Mouse (Mus musculus): ENCODE measurements around the gene Nkx1-2. TPM values are rescaled to one million over a fixed set of nuclear protein-coding genes. Genes with fewer than 3 reads are reported as not detected.

The Nkx1-2 gene
- total and polyA plus RNA-seq, 2 experiments from 2014 or later: 0.08 TPM; not detected in 1

GRCm38 (mm10) chr7:132580511-132580910, 18.9 kb downstream of the Nkx1-2 start:
- Histone ChIP-seq H3K9ac (replicated peaks; ENCODE audit: low read length) (no peak overlapping the region), H3K36me3 (ENCODE audit: insufficient read depth, low read length) (no peaks in the 10 kb centered on the region), H3K4me2 (ENCODE audit: low read depth, low read length) (no peak overlapping the region), H3K9me3 (ENCODE audit: low read length) (peaks cover 3% of the 10 kb centered on the region; the same call in 1 of the 2 replicates), H3K4me3 (ENCODE audit: low read length) (no peak overlapping the region), H3K27ac (no peak overlapping the region), H3K4me1 (ENCODE audit: insufficient read depth, low read length) (no peaks in the 10 kb centered on the region), H3K27me3 (ENCODE audit: insufficient read depth, low read length) (no peaks in the 10 kb centered on the region)
- TF ChIP-seq CTCF (IDR thresholded peaks at IDR 0.05; ENCODE audit: low read depth): no peak
- 81% methylated on average over 6 of the region's 6 CpGs for WGBS
- ATAC-seq (no peak), DNase-seq (ENCODE audit: low spot score) (no peak)

DNA sequence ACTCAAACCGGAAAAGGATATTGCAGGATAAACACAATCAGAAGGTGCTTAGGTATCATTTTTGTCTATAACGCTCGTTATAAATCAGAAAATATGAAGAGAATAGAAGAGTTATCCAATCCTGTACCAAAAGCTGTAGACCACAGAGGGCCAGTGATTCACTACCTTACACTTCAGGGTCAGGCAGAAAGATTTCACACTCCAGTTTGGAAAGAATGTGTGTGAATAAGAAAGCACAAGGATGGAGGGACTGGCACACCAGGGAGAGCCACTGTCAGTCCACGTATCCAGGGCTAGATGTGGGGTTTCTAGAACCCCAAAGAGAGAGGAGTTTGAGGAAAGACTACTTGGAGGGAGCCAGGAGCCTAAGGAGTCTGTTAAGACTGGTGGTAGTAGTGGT, 22.5 kb downstream of the Nkx1-2 start:
- Histone ChIP-seq H3K27me3 (ENCODE audit: insufficient read depth, low read length) (no peaks in the 10 kb centered on the region), H3K9me3 (ENCODE audit: low read length) (peaks cover 3% of the 10 kb centered on the region; the same call in 1 of the 2 replicates), H3K36me3 (ENCODE audit: insufficient read depth, low read length) (no peaks in the 10 kb centered on the region), H3K4me2 (ENCODE audit: low read depth, low read length) (peak overlapping the region; percentile 72; the same call in 1 of the 2 replicates), H3K9ac (replicated peaks; ENCODE audit: low read length) (no peak overlapping the region), H3K4me3 (ENCODE audit: low read length) (no peak overlapping the region; the same call in 1 of the 2 replicates), H3K4me1 (ENCODE audit: insufficient read depth, low read length) (0 out of 2 replicates have a peak, but pooled peaks cover 3% of the 10 kb centered on the region), H3K27ac (no peak overlapping the region)
- WGBS: 70% methylated on average over 4 of the region's 4 CpGs
- ATAC-seq (no peak), DNase-seq (ENCODE audit: low spot score) (no peak)
- no peak for TF ChIP-seq CTCF (IDR thresholded peaks at IDR 0.05; ENCODE audit: low read depth)

DNA sequence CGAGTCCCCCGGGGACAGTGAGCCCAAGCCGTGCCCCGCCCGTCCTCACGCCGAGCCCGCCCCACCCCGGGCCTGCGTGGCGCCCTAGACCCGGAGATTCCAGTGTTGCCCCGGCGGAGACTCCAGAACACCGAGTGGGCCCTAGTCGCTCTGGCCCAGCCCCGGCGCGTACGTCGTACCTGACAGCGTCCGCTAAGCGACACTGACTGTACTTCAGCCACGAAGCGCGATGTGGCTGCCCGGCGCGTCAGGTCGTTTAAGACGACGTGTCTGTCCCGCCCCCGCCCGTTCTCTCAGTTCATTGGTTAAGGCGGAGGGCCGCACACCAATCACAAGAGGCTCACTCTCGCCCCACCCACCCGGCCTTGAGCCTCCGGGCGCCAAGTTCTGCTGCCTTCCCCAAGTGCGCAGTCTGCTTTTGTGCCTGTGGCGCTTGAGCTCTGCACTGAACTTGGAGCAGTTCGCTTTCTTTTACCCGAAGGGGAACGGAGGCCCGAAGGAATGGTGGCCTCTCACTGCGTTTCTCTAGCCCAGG, 23.3 kb downstream of the Nkx1-2 start, which contains the start of gene Oat:
TSS of gene Oat (minus strand) at position 283 of the 535 bp plus-strand sequence.
- peak within 1 kb of the TSS; percentile 93 for H3K27ac ChIP-seq

DNA sequence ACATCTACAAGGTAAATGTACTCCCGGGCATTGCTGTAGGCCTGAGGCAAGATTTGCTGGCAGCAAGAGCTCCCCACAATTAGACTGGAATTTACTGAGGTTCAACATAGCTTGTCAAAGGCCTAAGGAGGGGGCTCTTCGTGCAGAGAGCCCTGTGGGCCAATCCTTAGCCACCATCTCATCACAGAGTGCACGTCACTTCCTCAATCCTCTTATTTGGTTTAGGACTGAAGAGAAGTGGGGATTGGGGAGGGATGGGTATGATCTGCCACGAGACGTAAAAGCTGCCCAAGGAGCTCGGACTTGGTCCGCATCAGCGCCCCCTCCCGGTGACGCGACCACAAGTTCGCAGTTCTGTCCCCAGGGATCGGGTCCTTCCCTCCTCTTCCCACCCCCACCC, 23.8 kb downstream of the Nkx1-2 start:
- WGBS: under 1% methylated on average over 13 of the region's 13 CpGs
- Histone ChIP-seq H3K36me3 (ENCODE audit: insufficient read depth, low read length) (no peaks in the 10 kb centered on the region), H3K4me2 (ENCODE audit: low read depth, low read length) (peak overlapping the region; percentile 72), H3K4me3 (ENCODE audit: low read length) (peak overlapping the region; percentile 60), H3K27ac (peak overlapping the region; percentile 93), H3K27me3 (ENCODE audit: insufficient read depth, low read length) (no peaks in the 10 kb centered on the region), H3K9ac (replicated peaks; ENCODE audit: low read length) (peak overlapping the region; percentile 61), H3K9me3 (ENCODE audit: low read length) (peaks cover 3% of the 10 kb centered on the region; the same call in 1 of the 2 replicates), H3K4me1 (ENCODE audit: insufficient read depth, low read length) (0 out of 2 replicates have a peak, but pooled peaks cover 6% of the 10 kb centered on the region)
- peak; percentile 93 for DNase-seq (ENCODE audit: low spot score)
- ATAC-seq: peak; percentile 93
- TF ChIP-seq CTCF (IDR thresholded peaks at IDR 0.05; ENCODE audit: low read depth): peak; percentile 63

More for the DNA sequence above, 23.3 kb downstream of the Nkx1-2 start, which contains the start of gene Oat:
- no peak; the same call in 1 of the 2 replicates for TF ChIP-seq CTCF (IDR thresholded peaks at IDR 0.05; ENCODE audit: low read depth)
- peak within 1 kb of the TSS; percentile 60 for H3K4me3 ChIP-seq (ENCODE audit: low read length)
- WGBS: under 1% methylated on average over 48 of the region's 49 CpGs
- H3K9ac ChIP-seq (replicated peaks; ENCODE audit: low read length): peak within 1 kb of the TSS; percentile 61
- DNase-seq (ENCODE audit: low spot score): peak; percentile 97
- no peaks in the 10 kb centered on the region for H3K36me3 ChIP-seq (ENCODE audit: insufficient read depth, low read length)
- 0 out of 2 replicates have a peak, but pooled peaks cover 5% of the 10 kb centered on the region for H3K4me1 ChIP-seq (ENCODE audit: insufficient read depth, low read length)
- peak within 1 kb of the TSS; percentile 72 for H3K4me2 ChIP-seq (ENCODE audit: low read depth, low read length)
- peaks cover 3% of the 10 kb centered on the region; the same call in 1 of the 2 replicates for H3K9me3 ChIP-seq (ENCODE audit: low read length)
- no peaks in the 10 kb centered on the region for H3K27me3 ChIP-seq (ENCODE audit: insufficient read depth, low read length)
- ATAC-seq: peak; percentile 96

- Histone ChIP-seq H3K36me3 (ENCODE audit: insufficient read depth, low read length) (no peaks in the 10 kb centered on the region), H3K4me2 (ENCODE audit: low read depth, low read length) (no peak overlapping the region), H3K4me3 (ENCODE audit: low read length) (no peak overlapping the region), H3K27me3 (ENCODE audit: insufficient read depth, low read length) (no peaks in the 10 kb centered on the region), H3K4me1 (ENCODE audit: insufficient read depth, low read length) (0 out of 2 replicates have a peak, but pooled peaks cover 6% of the 10 kb centered on the region), H3K9ac (replicated peaks; ENCODE audit: low read length) (no peak overlapping the region), H3K27ac (no peak overlapping the region), H3K9me3 (ENCODE audit: low read length) (peaks cover 3% of the 10 kb centered on the region; the same call in 1 of the 2 replicates)
- ATAC-seq (no peak), DNase-seq (ENCODE audit: low spot score) (no peak)
- 95% methylated on average over 5 of the region's 5 CpGs for WGBS
- no peak for TF ChIP-seq CTCF (IDR thresholded peaks at IDR 0.05; ENCODE audit: low read depth)
Measured at GRCm38 (mm10) chr7:132574646-132575045, 24.8 kb downstream of the Nkx1-2 start.

- peak; percentile 55 for DNase-seq (ENCODE audit: low spot score)
Measured at GRCm38 (mm10) chr7:132573205-132573604, 26.2 kb downstream of the Nkx1-2 start.

DNA sequence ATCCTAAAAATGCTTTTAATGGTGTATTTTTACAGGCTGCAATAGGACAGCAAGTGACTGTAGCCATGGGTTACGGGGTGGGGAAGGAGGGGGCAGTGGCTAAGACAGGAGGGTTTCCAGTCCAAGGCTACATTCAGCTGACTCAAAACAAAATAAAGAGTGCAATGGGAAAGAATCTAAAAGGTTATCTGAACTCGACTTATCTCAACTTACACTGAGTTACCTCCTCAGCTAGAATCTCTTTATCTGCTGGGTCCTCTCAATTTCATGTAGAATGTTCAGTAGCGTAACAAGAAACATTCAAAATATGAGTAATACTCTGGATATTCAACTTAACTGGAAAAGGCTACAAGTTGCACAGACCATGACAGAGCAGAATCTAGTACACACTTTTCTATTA, 26.7 kb downstream of the Nkx1-2 start:
- ATAC-seq (no peak), DNase-seq (ENCODE audit: low spot score) (no peak)
- Histone ChIP-seq H3K27ac (peak overlapping the region; percentile 59), H3K36me3 (ENCODE audit: insufficient read depth, low read length) (no peaks in the 10 kb centered on the region), H3K27me3 (ENCODE audit: insufficient read depth, low read length) (no peaks in the 10 kb centered on the region), H3K9ac (replicated peaks; ENCODE audit: low read length) (no peak overlapping the region), H3K4me3 (ENCODE audit: low read length) (no peak overlapping the region), H3K4me1 (ENCODE audit: insufficient read depth, low read length) (0 out of 2 replicates have a peak, but pooled peaks cover 6% of the 10 kb centered on the region), H3K4me2 (ENCODE audit: low read depth, low read length) (peak overlapping the region; percentile 29; the same call in 1 of the 2 replicates), H3K9me3 (ENCODE audit: low read length) (no peaks in the 10 kb centered on the region)
- TF ChIP-seq CTCF (IDR thresholded peaks at IDR 0.05; ENCODE audit: low read depth): no peak
- WGBS: 61% methylated on average over 3 of the region's 3 CpGs

More at GRCm38 (mm10) chr7:132573205-132573604, 26.2 kb downstream of the Nkx1-2 start:
- Histone ChIP-seq H3K9ac (replicated peaks; ENCODE audit: low read length) (no peak overlapping the region), H3K4me2 (ENCODE audit: low read depth, low read length) (0 out of 2 replicates have a peak overlapping the region, but pooled peaks have one; percentile 5), H3K27ac (peak overlapping the region; percentile 59), H3K4me1 (ENCODE audit: insufficient read depth, low read length) (0 out of 2 replicates have a peak, but pooled peaks cover 6% of the 10 kb centered on the region), H3K4me3 (ENCODE audit: low read length) (no peak overlapping the region), H3K9me3 (ENCODE audit: low read length) (no peaks in the 10 kb centered on the region), H3K27me3 (ENCODE audit: insufficient read depth, low read length) (no peaks in the 10 kb centered on the region), H3K36me3 (ENCODE audit: insufficient read depth, low read length) (no peaks in the 10 kb centered on the region)
- WGBS: 23% methylated on average over 6 of the region's 6 CpGs
- ATAC-seq: no peak
- TF ChIP-seq CTCF (IDR thresholded peaks at IDR 0.05; ENCODE audit: low read depth): no peak

All from hindbrain, postnatal 0 days (tissue).